Mouse (Mus musculus) intestine, postnatal 0 days (tissue): ENCODE data around the gene Ogdh. TPM values are rescaled to one million over a fixed set of nuclear protein-coding genes. Genes with fewer than 3 reads are reported as not detected.
A peak's percentile ranks its signal among the peaks of the same experiment; 100 is the strongest.

Source experiments
- ATAC-seq: fragments of 200-750 bp; cut with Nextera tagmentation; 2 replicates; pipeline ENCODE4 v1.8.0; 2017; ENCODE audit warnings: mild to moderate bottlenecking, moderate TSS enrichment, moderate library complexity
- H3K27ac ChIP-seq: fragments of 300-500 bp; sonication (generic); 2 replicates; pipeline ENCODE4 v1.5.1; 2014; ENCODE audit warnings: mild to moderate bottlenecking, low read depth, low read length, moderate library complexity
- H3K27me3 ChIP-seq: fragments of 300-500 bp; sonication (generic); replicated peaks from 2 replicates; pipeline ENCODE4 v1.6.1; 2014; ENCODE audit warnings: low read length, mixed read lengths; ENCODE audit not compliant: control insufficient read depth, insufficient read depth
- H3K36me3 ChIP-seq: fragments of 300-500 bp; sonication (generic); 2 replicates; pipeline ENCODE4 v1.6.1; 2014; ENCODE audit warnings: mild to moderate bottlenecking, moderate library complexity; ENCODE audit not compliant: control insufficient read depth, insufficient read depth
- H3K4me1 ChIP-seq: fragments of 300-500 bp; sonication (generic); replicated peaks from 2 replicates; pipeline ENCODE4 v1.6.1; 2014; ENCODE audit warnings: antibody characterized with exemption, low read length, mixed read lengths; ENCODE audit not compliant: control insufficient read depth, insufficient read depth
- H3K4me2 ChIP-seq: fragments of 300-500 bp; sonication (generic); replicated peaks from 2 replicates; pipeline ENCODE4 v1.6.1; 2014; ENCODE audit warnings: low read depth, mild to moderate bottlenecking, moderate library complexity
- H3K4me3 ChIP-seq: fragments of 300-500 bp; sonication (generic); 2 replicates; pipeline ENCODE4 v1.5.1; 2014; ENCODE audit warnings: low read depth, low read length
- H3K9ac ChIP-seq: fragments of 300-500 bp; sonication (generic); 2 replicates; pipeline ENCODE4 v1.6.1; 2014; ENCODE audit warnings: mild to moderate bottlenecking, low read depth, low read length
- H3K9me3 ChIP-seq: fragments of 300-500 bp; sonication (generic); 2 replicates; pipeline ENCODE4 v1.6.1; 2016; ENCODE audit warnings: mixed run types; ENCODE audit not compliant: control insufficient read depth
- CTCF ChIP-seq: sonication (generic); IDR thresholded peaks from 2 replicates; pipeline ENCODE4 v1.5.1; 2016; ENCODE audit warnings: low read depth, mild to moderate bottlenecking, control low read depth, antibody characterized with exemption, moderate library complexity
- WGBS: fragments of 180-500 bp; shearing (Covaris S2); extraction: QIAGEN DNeasy Blood & Tissue Kit; methylation state at CpG from one replicate; pipeline ENCODE4 v1.1.7; 2014; 5-methylcytosine and 5-hydroxymethylcytosine counted together
- polyA plus RNA-seq: library from polyadenylated mRNA; unstranded; fragments of >200 nt; fragmentation: Nextera tagmentation; extraction: Ambion mirVana; gene quantifications from 2 replicates; pipeline ENCODE4 v1.2.1, GENCODE M21; 2015

Gene Ogdh
- polyA plus RNA-seq, 1 experiment from 2014 or later: 141 TPM

DNA sequence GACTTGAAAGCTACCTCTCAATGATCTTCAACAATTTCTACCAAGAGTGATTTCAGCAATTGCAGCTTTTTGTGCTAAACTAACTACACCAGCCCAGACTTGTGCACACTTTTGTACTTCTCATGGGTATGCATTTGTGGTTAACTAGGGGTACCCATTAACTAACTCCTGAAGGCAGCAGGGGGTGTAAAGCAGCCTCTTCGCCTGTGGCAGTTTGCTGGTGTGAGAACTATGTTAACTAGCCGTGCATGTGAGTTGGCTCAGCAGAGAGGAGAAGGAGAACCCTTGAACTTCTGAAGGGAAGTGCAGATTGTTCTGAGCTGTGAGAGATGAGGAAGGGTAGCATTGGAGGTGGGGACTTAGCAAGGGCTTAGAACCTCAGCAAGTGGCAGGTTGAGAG, 11.4 kb downstream of the Ogdh start:
- no peaks in the 10 kb centered on the region for H3K27me3 ChIP-seq
- TF ChIP-seq CTCF: no peak
- H3K4me2 ChIP-seq: no peak overlapping the region
- 79% methylated on average over 2 of the region's 2 CpGs for WGBS
- H3K9ac ChIP-seq: no peak overlapping the region
- no peak overlapping the region for H3K4me3 ChIP-seq
- H3K27ac ChIP-seq: no peak overlapping the region
- ATAC-seq: no peak
- H3K4me1 ChIP-seq: peaks cover 13% of the 10 kb centered on the region
- peaks cover 42% of the 10 kb centered on the region for H3K36me3 ChIP-seq
- no peaks in the 10 kb centered on the region for H3K9me3 ChIP-seq

DNA sequence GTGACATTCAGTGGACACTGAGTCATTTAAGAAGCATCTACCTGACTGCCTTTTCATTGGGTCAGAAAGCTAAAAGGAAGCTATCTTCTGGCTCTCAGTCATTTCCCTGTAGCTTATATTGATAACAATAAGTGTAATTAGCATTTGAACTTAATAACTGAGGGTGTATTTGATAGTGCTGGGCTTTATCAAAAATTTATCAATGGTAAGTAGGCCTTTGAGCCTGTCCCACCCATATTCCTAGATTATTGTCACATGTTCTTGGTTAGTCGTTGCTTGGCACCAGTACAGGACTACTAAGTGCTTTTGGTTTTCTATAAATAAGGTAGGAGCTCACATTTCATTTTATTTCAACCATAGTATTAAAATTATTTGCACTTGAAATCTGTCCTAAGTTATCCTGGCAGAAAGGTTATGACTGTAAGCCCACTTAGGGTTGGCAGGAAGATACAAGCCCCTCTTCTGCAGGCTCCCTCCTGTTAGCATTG, 14.6 kb downstream of the Ogdh start:
- Histone ChIP-seq H3K9ac (no peak overlapping the region), H3K4me3 (no peak overlapping the region), H3K9me3 (no peaks in the 10 kb centered on the region), H3K27ac (peak overlapping the region; percentile 64), H3K36me3 (peaks cover 23% of the 10 kb centered on the region), H3K4me2 (0 out of 2 replicates have a peak overlapping the region, but pooled peaks have one; percentile 9), H3K27me3 (no peaks in the 10 kb centered on the region), H3K4me1 (peaks cover 12% of the 10 kb centered on the region)
- ATAC-seq: peak; percentile 26
- no peak for TF ChIP-seq CTCF
- WGBS: 29% methylated on average over 1 of the region's 1 CpGs

DNA sequence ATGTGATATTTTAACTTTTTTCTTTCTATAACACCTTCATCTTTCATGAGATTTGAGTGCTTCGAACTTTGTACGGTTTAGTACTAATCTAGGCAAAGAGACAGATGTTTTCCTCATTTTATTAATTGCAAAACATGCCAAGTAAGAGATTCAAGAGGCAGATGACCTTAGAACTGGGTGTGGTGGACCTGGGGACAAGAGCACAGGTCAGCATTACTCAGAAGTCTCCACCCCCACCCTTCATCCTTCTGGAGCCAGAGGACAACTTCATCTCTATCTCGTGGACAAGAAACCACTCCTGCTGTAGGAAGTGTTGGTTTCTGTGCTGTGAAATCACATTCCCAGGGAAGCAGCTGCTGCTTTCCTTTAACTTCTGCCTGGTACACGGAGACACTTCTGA, 16.7 kb downstream of the Ogdh start:
- Histone ChIP-seq H3K9me3 (no peaks in the 10 kb centered on the region), H3K27ac (peak overlapping the region; percentile 65), H3K4me1 (peaks cover 12% of the 10 kb centered on the region), H3K4me2 (no peak overlapping the region), H3K4me3 (no peak overlapping the region), H3K36me3 (peaks cover 13% of the 10 kb centered on the region), H3K9ac (no peak overlapping the region), H3K27me3 (no peaks in the 10 kb centered on the region)
- peak; percentile 84 for ATAC-seq
- no peak for TF ChIP-seq CTCF
- 44% methylated on average over 4 of the region's 4 CpGs for WGBS

DNA sequence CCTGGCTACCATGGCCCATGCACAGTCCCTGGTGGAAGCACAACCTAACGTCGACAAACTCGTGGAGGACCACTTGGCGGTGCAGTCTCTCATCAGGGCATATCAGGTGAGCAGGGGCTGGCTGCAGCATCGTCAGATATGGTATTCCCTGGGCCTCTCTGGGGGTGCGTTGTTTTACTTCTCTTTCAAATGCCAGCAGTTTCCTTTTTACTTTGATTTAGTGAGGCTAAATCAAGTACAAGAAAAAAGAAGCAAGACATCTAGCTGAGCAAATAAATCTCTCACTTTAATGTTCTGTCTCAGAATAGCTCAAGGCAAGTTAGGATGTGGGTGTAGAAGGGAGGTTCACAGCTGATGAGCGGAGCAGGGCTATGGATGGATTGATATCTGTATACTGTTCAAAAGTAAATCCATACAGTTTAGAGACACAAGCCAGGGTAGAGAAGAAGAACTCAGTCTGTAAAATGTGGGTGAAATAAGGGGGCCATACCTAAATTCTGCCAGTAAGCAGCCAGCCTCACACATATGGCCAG, 22.5 kb downstream of the Ogdh start:
- Histone ChIP-seq H3K27me3 (no peaks in the 10 kb centered on the region), H3K36me3 (peaks cover 52% of the 10 kb centered on the region), H3K9ac (no peak overlapping the region), H3K9me3 (no peaks in the 10 kb centered on the region), H3K4me2 (no peak overlapping the region), H3K4me1 (no peaks in the 10 kb centered on the region), H3K4me3 (no peak overlapping the region), H3K27ac (no peak overlapping the region)
- no peak for TF ChIP-seq CTCF
- WGBS: 83% methylated on average over 7 of the region's 7 CpGs
- ATAC-seq: no peak

DNA sequence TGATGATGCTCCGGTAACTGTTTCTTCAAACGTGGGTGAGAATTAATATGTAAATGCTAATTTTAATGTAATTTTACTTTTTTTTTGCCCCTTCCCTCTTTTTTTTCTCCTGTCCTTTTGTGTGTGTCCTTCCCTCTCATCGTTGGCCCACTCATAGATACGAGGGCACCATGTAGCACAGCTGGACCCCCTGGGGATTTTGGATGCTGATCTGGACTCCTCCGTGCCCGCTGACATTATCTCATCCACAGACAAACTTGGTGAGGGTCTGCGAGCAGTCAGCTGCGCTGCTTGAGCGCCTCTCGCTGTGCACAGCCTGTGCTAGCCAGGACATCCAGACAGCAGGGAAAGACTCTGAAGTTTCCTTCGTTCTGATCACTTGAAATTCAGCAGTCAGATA, 25.4 kb downstream of the Ogdh start:
- Histone ChIP-seq H3K4me3 (no peak overlapping the region), H3K9ac (no peak overlapping the region), H3K27me3 (no peaks in the 10 kb centered on the region), H3K9me3 (no peaks in the 10 kb centered on the region), H3K4me2 (no peak overlapping the region), H3K4me1 (no peaks in the 10 kb centered on the region), H3K36me3 (peaks cover 64% of the 10 kb centered on the region), H3K27ac (no peak overlapping the region)
- no peak for TF ChIP-seq CTCF
- 88% methylated on average over 11 of the region's 11 CpGs for WGBS
- no peak for ATAC-seq

DNA sequence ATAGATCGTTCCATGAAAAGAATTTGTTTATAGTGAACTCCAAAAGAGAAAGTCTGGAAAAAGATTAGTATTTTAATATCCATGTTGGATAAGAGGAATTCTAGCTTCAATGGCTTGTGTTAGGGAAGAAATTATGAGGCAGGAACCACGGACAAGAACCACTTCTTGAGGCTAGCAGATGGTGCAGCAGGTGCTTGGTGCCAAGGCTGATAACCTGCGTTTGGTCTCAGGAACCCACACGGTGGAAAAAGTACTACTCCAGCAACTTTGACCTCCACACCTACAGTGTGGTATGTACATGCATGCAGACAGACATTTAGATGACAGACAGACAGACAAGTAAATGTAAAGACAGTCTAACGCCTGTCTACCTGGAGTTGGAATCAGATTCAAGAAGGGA, 27.1 kb downstream of the Ogdh start:
- Histone ChIP-seq H3K36me3 (peaks cover 73% of the 10 kb centered on the region), H3K4me2 (no peak overlapping the region), H3K9ac (no peak overlapping the region), H3K4me1 (no peaks in the 10 kb centered on the region), H3K4me3 (no peak overlapping the region), H3K27me3 (no peaks in the 10 kb centered on the region), H3K27ac (no peak overlapping the region), H3K9me3 (no peaks in the 10 kb centered on the region)
- no peak for ATAC-seq
- 83% methylated on average over 5 of the region's 5 CpGs for WGBS
- TF ChIP-seq CTCF: no peak

DNA sequence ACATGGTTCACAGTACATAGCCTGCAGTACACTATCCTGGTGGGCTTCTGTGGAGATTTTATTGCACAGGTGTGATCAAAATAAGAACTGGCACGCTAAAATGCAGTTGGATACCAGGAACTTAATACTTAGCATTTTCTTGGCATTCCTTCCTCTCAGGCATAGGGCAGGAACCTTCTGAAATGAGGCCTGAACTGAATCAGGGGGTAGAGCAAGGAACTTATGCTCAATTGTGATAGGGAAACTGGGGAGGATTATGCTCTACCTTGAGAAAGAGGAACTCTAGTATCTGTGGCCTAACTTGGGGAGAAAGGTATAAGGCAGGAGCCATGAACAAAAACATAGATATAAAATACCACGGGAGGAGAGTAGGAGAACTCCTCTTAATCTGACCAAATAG, 27.9 kb downstream of the Ogdh start:
- no peak overlapping the region for H3K4me2 ChIP-seq
- no peak for TF ChIP-seq CTCF
- no peak overlapping the region for H3K9ac ChIP-seq
- H3K36me3 ChIP-seq: peaks cover 74% of the 10 kb centered on the region
- WGBS: 83% methylated on average over 2 of the region's 2 CpGs
- no peaks in the 10 kb centered on the region for H3K9me3 ChIP-seq
- no peak overlapping the region for H3K27ac ChIP-seq
- H3K4me3 ChIP-seq: no peak overlapping the region
- H3K27me3 ChIP-seq: no peaks in the 10 kb centered on the region
- no peak for ATAC-seq
- H3K4me1 ChIP-seq: no peaks in the 10 kb centered on the region
